Mouse (Mus musculus): ENCODE data around the gene Litaf.

Gene Litaf

GRCm38 (mm10) chr16:11066029-11066832 lies at the start of gene Litaf:
Gene Litaf (minus strand): TSS chr16:11066157.
- in situ Hi-C loops (cut with MboI; ENCODE audit: low sequenced_read_pairs): no loop called here

- in situ Hi-C loops (cut with MboI; ENCODE audit: low sequenced_read_pairs): no loop called here
Measured at GRCm38 (mm10) chr16:11109198-11109740, 43.3 kb upstream of the Litaf start.

GRCm38 (mm10) chr16:11104905-11105304 lies 38.9 kb upstream of the Litaf start:
- in situ Hi-C loops (cut with MboI; ENCODE audit: low sequenced_read_pairs): no loop called here

GRCm38 (mm10) chr16:11097301-11097700 lies 31.3 kb upstream of the Litaf start:
- in situ Hi-C loops (cut with MboI; ENCODE audit: low sequenced_read_pairs): no loop called here

GRCm38 (mm10) chr16:11093717-11094386 lies 27.9 kb upstream of the Litaf start:
- in situ Hi-C loops (cut with MboI; ENCODE audit: low sequenced_read_pairs): no loop called here

- in situ Hi-C loops (cut with MboI; ENCODE audit: low sequenced_read_pairs): no loop called here
Measured at GRCm38 (mm10) chr16:11092523-11092922, 26.6 kb upstream of the Litaf start.

GRCm38 (mm10) chr16:11092061-11092460 lies 26.1 kb upstream of the Litaf start:
- in situ Hi-C loops (cut with MboI; ENCODE audit: low sequenced_read_pairs): no loop called here

- in situ Hi-C loops (cut with MboI; ENCODE audit: low sequenced_read_pairs): no loop called here
Measured at GRCm38 (mm10) chr16:11090836-11091570, 25.0 kb upstream of the Litaf start.

- in situ Hi-C loops (cut with MboI; ENCODE audit: low sequenced_read_pairs): no loop called here
Measured at GRCm38 (mm10) chr16:11086856-11087588, 21.1 kb upstream of the Litaf start.

GRCm38 (mm10) chr16:11086299-11086698 lies 20.3 kb upstream of the Litaf start:
- in situ Hi-C loops (cut with MboI; ENCODE audit: low sequenced_read_pairs): no loop called here

GRCm38 (mm10) chr16:11084181-11084580 lies 18.2 kb upstream of the Litaf start:
- in situ Hi-C loops (cut with MboI; ENCODE audit: low sequenced_read_pairs): no loop called here

GRCm38 (mm10) chr16:11078216-11078869 lies 12.4 kb upstream of the Litaf start:
- in situ Hi-C loops (cut with MboI; ENCODE audit: low sequenced_read_pairs): no loop called here

GRCm38 (mm10) chr16:11077601-11078201 lies 11.7 kb upstream of the Litaf start:
- in situ Hi-C loops (cut with MboI; ENCODE audit: low sequenced_read_pairs): no loop called here

GRCm38 (mm10) chr16:11073060-11073459 lies 7.1 kb upstream of the Litaf start:
- in situ Hi-C loops (cut with MboI; ENCODE audit: low sequenced_read_pairs): no loop called here

- in situ Hi-C loops (cut with MboI; ENCODE audit: low sequenced_read_pairs): no loop called here
Measured at GRCm38 (mm10) chr16:11072454-11072853, 6.5 kb upstream of the Litaf start.

- in situ Hi-C loops (cut with MboI; ENCODE audit: low sequenced_read_pairs): no loop called here
Measured at GRCm38 (mm10) chr16:11071887-11072286, 5.9 kb upstream of the Litaf start.

GRCm38 (mm10) chr16:11071176-11071575 lies 5.2 kb upstream of the Litaf start:
- in situ Hi-C loops (cut with MboI; ENCODE audit: low sequenced_read_pairs): no loop called here

GRCm38 (mm10) chr16:11069710-11070420 lies 3.9 kb upstream of the Litaf start:
- in situ Hi-C loops (cut with MboI; ENCODE audit: low sequenced_read_pairs): no loop called here

- in situ Hi-C loops (cut with MboI; ENCODE audit: low sequenced_read_pairs): no loop called here
Measured at GRCm38 (mm10) chr16:11069271-11069670, 3.3 kb upstream of the Litaf start.
